Mouse (Mus musculus) stomach, embryonic 15.5 days (tissue): Measurements from ENCODE around the gene D330020A13Rik. TPM values are rescaled to one million over a fixed set of nuclear protein-coding genes. Genes with fewer than 3 reads are reported as not detected.

ENCODE experiments used
- polyA plus RNA-seq: library from polyadenylated mRNA; unstranded; fragments of >200 nt; fragmentation: Nextera tagmentation; extraction: Ambion mirVana; gene quantifications from 2 replicates; pipeline ENCODE4 v1.2.1, GENCODE M21; 2015

The D330020A13Rik gene
- polyA plus RNA-seq, 1 experiment from 2014 or later = 0.21 TPM

Other genes starting within 250 kb of the D330020A13Rik start
- gene Ninj2, start 201.0 kb upstream of the D330020A13Rik start, polyA plus RNA-seq = 0.22 TPM in 1 of 2 replicates, not detected in the other
- 0.72 and 0.73 TPM in 2 replicates for gene B4galnt3, start 195 bp downstream of the D330020A13Rik start, polyA plus RNA-seq
- gene Kdm5a, start 69.8 kb downstream of the D330020A13Rik start, polyA plus RNA-seq = 38.6 and 41.7 TPM in 2 replicates
- gene Ccdc77, start 70.0 kb downstream of the D330020A13Rik start, polyA plus RNA-seq = 20.6 and 22.8 TPM in 2 replicates
- gene Il17ra, start 168.9 kb downstream of the D330020A13Rik start, polyA plus RNA-seq = 7.2 and 7.5 TPM in 2 replicates
- gene Tmem121b, start 199.4 kb downstream of the D330020A13Rik start, polyA plus RNA-seq = 0.12 and 0.15 TPM in 2 replicates
- gene Hdhd5, start 237.0 kb downstream of the D330020A13Rik start, polyA plus RNA-seq = 15.2 and 20.5 TPM in 2 replicates